Mouse (Mus musculus): Measurements from ENCODE around the gene Plcb1.
"Not testable (repeated sequence)": the region's sequence is repeated elsewhere in the genome, so short reads cannot be mapped to it uniquely, and the experiment has no call there.

Gene Plcb1

DNA sequence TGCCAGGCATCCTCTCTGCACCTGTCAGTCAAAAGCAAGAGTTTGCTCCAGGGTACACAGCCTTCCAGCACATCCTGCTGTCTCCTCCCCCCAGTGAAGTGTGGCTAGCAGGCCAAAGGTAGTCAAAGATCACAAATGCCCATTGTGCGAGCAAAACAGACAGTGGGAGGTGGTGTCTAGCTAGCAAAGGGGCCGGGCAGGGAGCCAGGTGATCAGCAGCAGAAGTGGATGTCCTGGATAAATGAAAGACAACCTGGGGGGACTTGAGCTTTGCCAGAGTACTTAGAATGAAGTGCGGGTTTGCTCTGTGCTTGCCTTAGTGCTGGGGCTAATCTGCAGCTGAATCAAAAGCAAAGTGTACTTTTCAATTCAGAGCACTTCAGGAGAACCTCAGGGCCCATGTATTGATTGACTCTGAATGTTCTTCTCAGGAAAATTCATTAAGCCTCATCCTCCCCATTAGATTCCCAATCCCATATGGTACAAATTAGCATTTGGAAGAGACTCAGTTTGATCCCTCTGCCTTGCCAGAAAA, 191.0 kb downstream of the Plcb1 start:
- no peak for DNase-seq

DNA sequence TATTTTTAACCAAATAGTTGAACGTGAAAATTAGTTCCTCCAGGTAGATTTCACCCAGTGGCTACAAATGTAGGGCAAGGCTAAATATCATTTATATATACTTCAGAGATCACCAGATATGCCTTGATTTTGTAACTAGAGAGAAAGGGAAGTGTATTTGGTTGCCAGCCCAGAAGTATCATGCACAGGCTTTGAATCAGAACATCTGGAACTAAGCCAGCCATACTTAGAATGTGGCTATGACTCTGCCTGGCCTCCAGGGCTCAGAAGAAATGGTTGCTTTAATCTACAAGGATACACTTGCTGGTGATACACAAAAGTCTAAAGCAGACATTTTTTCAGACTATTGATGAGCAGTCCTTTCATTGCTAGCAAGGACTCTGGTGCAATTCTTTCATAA, 191.8 kb downstream of the Plcb1 start:
- DNase-seq = no peak

DNA sequence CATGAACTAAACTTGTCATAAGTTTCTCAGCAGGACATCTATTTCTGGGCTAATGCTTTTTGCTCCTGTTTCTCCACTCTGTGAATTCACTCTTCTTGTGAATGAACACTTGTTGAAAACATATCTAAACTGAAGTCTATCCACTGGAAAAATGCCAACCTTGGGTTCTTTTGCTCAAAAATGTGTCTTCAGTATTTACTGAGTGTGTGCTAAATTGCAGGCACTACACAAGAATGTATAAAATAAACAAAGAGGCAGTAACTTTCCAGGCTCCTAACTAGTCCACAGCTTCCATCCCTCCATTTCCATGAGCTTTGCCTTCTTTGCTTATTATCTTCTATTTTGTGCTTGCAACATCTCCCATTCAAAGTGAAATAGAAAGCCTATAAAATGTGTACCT, 195.5 kb downstream of the Plcb1 start:
- DNase-seq = no peak

- DNase-seq = no peak
Measured at GRCm38 (mm10) chr2:134984884-134985283, 199.0 kb downstream of the Plcb1 start.

DNA sequence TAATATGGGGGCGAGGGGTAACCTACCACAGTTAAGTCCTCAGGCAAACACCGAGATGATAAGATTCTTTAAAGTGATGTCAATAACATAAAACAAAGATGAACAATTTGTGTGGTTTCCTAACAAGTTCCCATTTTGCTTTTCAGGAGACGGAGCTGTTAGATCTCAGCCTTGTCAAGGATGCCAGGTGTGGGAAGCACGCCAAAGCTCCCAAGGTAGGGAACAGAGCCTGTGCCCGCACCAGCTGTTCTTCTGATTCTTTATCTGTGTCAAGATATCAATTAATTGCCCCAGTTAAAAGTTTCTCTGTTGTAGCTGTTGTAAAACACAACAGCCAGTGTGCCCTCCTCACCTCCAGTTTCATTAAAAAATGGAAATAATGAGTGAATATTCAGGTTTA, 202.1 kb downstream of the Plcb1 start:
- no peak for DNase-seq

DNA sequence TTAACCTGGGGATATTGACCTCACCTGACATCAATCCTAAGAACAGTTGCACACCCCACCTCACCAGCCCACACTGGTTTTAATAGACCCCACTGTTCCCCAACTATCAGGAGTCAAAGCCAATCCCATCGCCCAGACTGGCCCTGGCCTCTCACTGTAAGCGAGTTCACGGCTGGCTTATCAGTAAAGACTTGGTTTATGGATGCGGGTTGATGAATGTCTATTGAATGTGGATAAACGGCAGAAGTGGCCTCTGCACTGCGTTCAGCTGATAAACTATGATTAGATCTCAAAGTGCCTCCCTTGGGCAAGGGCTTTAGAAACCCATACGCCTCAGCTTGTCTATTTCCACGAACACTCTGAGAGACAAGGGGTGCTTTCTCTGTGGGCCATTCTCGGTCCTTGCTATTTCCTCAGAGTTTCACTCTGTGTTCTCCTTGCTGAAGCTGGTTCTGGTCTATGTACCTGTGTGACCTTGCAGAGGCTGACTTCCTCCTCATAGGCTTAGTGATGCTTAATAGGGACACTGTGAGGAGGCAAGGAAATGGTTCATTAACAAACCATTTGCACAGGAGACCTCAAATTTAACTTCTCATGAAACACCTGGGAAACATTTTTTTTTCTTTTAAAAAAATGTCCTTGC, 203.9 kb downstream of the Plcb1 start:
- no peak for DNase-seq

GRCm38 (mm10) chr2:135007134-135007533, 221.3 kb downstream of the Plcb1 start:
- no peak for DNase-seq

- DNase-seq = not testable (repeated sequence)
Measured at GRCm38 (mm10) chr2:135007885-135008284, 222.0 kb downstream of the Plcb1 start.

GRCm38 (mm10) chr2:135010371-135010770, 224.5 kb downstream of the Plcb1 start:
- DNase-seq = no peak

- DNase-seq = no peak
Measured at GRCm38 (mm10) chr2:135015501-135015900, 229.6 kb downstream of the Plcb1 start.

DNA sequence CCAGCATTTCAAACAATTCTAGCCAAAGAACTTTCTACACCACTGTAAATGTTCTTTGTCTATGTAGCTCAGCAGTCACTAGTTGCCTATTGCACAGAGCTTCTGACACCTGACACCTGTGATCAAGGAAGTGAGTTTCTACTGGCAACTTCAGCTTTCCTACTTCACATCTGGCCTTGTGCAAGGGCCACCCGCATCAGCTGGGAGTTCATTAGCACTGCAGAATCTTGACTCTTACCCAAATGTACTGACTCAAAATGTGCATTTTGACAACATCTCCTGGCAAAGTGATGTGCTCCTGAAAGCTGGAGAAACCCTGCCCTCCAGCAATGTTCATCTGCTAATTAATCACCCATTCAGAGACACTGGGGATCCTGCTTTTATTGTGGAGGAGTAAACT, 232.4 kb downstream of the Plcb1 start:
- DNase-seq = no peak

GRCm38 (mm10) chr2:135018708-135019107, 232.8 kb downstream of the Plcb1 start:
- no peak for DNase-seq

DNA sequence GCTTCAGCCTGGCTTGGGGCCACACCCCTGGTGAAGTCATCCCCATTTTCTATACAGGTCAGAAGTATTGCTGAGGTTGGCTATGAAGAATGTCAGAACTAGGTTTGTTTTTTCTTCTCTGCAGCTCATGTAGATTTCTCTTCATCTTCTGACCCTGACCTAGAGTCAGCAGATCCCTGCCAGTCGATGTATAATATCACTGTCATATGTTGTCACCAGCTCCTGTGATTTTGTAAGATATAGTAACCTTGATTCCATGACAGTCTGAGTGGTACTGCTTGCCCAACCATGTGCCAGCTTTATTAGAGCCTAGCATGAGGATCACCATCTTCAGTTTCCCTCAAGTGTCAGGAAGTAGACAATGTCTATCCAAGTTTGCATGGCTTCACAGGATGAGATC, 233.7 kb downstream of the Plcb1 start:
- no peak for DNase-seq

- DNase-seq = no peak
Measured at GRCm38 (mm10) chr2:135029288-135029687, 243.4 kb downstream of the Plcb1 start.

DNA sequence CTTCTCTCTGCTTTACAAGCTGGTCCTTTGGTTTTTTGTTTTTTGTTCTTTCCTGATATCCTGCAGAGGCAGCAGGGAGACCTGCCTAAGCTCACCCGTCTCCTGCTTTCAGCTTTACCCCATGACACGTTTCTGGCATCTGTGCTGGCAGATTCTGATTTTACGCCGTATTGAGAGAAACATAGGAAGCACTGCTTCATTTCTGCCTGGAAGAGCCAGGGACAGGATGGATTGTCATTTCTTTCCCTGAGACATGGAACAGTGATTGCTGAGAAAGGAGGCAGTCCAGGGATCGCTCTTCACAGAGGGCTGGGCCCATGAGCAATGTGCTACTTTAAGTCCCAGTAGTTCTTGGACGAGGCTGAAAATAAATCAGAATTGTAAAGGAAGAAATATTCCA, 243.8 kb downstream of the Plcb1 start:
- no peak for DNase-seq

GRCm38 (mm10) chr2:135035640-135036260, 249.9 kb downstream of the Plcb1 start:
- peak; percentile 57 for DNase-seq

DNA sequence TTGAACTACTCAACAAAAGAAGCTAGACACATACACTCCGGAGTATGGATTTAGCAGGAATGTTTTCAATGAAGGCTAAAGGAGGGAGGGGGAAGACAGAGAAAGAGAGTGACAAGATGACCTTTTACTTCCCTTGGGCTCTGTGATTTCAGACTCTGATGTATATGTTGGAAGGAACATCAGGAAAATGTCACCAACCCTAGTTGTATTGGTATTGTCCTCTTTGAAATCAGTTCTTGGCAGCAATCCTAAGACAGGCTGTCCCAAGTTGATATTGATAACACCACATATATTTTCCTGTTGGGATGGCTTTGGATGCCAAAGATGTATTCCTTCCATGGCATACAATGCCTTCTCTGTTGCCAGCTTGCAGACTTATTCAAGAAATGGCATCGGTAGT, 262.9 kb downstream of the Plcb1 start:
- no peak for DNase-seq

DNA sequence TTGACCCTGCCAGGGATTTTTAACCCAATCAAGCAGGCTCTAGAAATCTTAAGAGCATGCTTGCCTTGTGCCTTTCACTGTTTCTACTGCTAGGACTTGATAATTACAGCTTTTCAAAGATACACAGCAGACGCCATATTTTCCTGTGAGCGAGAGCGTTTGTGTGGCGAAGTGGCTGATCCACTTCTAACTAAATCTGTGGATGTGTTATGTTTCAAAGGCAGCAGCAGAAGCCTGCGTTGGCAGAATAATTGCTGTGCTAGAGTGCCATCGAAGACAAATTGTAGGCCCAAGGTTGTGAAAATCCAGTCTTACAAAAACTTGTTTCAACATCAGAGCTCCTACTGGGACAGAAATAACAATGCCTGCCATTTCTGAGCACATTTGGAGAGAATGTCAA, 263.4 kb downstream of the Plcb1 start:
- no peak for DNase-seq

DNA sequence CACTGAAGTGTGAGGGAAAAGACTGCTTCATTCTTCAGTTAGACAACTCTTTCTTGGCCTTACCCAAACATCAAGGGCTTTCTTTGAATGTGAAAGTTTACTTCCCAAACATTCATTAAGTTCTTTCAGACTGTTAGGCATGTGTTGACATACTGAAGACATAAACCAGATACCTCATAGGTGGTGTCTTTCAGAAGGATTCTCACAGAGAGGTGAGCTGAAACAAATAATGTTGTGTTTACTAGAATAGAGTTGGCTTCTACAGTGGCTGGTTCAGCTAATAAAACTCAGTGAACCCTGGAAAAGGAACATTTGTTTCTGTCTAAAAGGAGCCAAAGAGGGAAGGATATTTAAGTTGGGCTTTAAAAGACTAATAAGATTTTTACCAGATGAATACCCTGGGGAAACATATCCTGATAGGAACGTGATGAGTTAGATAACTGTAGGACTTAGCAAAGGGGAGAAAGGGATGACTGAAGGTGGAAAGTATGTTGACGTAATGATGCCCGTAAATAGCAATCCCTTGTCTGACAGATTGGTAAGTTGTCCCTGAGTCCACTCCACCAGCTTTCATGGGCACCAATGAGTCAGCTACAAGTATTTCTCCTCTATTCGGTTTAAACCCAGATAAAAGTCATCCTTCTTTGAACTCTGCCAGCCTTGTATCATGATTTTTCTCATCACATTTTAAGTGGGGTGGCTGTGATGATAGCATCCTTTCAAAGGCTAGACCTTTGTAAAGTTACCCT, 265.8 kb downstream of the Plcb1 start:
- DNase-seq = no peak

DNA sequence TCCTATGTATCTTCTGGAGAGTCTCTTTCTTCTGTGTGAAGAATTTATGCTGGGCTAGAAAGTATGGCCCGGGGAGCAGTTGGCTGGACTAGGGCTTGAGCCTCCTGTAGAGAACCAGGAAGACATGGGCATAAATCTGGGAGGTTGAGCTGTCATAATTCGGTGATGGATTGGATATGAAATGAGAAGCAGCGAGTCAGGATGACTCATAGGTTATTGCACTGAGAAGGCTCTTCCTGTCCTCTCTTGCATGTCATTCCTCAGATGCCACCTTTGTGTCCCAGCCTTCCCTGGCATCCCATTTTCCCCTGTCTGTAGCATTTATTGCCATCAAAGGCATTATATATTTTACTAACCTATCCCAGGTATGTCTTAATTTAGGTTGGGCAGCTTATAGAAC, 267.5 kb downstream of the Plcb1 start:
- DNase-seq = no peak

- no peak for DNase-seq
Measured at GRCm38 (mm10) chr2:135067419-135067818, 281.6 kb downstream of the Plcb1 start.

GRCm38 (mm10) chr2:135071349-135071748, 285.5 kb downstream of the Plcb1 start:
- no peak for DNase-seq

GRCm38 (mm10) chr2:135072503-135072902, 286.6 kb downstream of the Plcb1 start:
- DNase-seq = no peak

DNA sequence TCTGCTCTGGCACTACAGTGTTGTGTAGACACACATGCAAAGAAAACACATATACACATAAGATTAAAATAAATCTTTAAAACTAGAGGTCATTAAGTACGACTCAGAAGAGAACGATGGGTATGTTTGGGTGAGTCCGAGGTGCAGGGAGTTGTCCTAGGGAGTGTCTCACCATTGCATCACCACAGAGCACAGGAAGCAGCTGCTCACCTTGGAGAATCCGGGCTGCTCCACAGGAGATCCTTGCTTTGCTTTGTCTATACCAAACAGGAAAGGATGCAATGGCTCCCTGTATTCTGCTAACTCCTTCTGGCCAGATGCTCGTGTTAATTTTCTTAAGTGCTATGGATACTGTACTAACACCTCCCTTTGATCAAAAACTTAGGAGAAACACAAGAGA, 287.1 kb downstream of the Plcb1 start:
- no peak for DNase-seq
